Mouse (Mus musculus) spleen, adult 2 months (tissue): ENCODE results near the gene D10Wsu102e. TPM values are rescaled to one million over a fixed set of nuclear protein-coding genes. Genes with fewer than 3 reads are reported as not detected.
A peak's percentile ranks its signal among the peaks of the same experiment; 100 is the strongest.
"Not testable (repeated sequence)": the region's sequence is repeated elsewhere in the genome, so short reads cannot be mapped to it uniquely, and the experiment has no call there.

ENCODE experiments used
- DNase-seq, 2 experiments: peaks; one replicate each; pipeline versions ENCODE4 v3.0.0 to v3.0.0-alpha.2; 2012 to 2021; ENCODE audit warnings: low spot score in 2 of 2, low read depth in 1 of 2
- H3K27ac ChIP-seq: fragments of 200-500 bp; 2 replicates; pipeline ENCODE4 v1.5.1; 2012; ENCODE audit warnings: low read length, inconsistent platforms; ENCODE audit not compliant: insufficient read depth
- H3K27me3 ChIP-seq: fragments of 200-500 bp; 2 replicates; pipeline ENCODE4 v1.6.1; 2012; ENCODE audit warnings: mild to moderate bottlenecking, moderate library complexity, low read length, inconsistent platforms; ENCODE audit not compliant: control insufficient read depth, insufficient read depth
- H3K36me3 ChIP-seq: fragments of 200-500 bp; 2 replicates; pipeline ENCODE4 v1.6.1; 2012; ENCODE audit warnings: mild to moderate bottlenecking, low read length, inconsistent platforms; ENCODE audit not compliant: control insufficient read depth, insufficient read depth
- H3K4me1 ChIP-seq: fragments of 200-500 bp; 2 replicates; pipeline ENCODE4 v1.6.1; 2011; ENCODE audit warnings: inconsistent platforms; ENCODE audit not compliant: control insufficient read depth, insufficient read depth, insufficient read length
- H3K4me3 ChIP-seq: fragments of 200-500 bp; 2 replicates; pipeline ENCODE4 v1.5.1; 2011; ENCODE audit warnings: mild to moderate bottlenecking, inconsistent platforms; ENCODE audit not compliant: insufficient read depth, insufficient read length; ENCODE audit errors: extremely low read depth
- CTCF ChIP-seq: fragments of 200-500 bp; IDR thresholded peaks from 2 replicates; pipeline ENCODE4 v1.5.1; 2011; ENCODE audit warnings: mild to moderate bottlenecking, inconsistent platforms; ENCODE audit not compliant: insufficient read depth, insufficient read length, insufficient replicate concordance; ENCODE audit errors: extremely low read depth
- POLR2A ChIP-seq: fragments of 200-500 bp; IDR thresholded peaks from 2 replicates; pipeline ENCODE4 v1.6.1; 2011; ENCODE audit warnings: low read depth, low read length, inconsistent platforms
- WGBS: fragments of 180-500 bp; shearing (Covaris S2); methylation state at CpG from one replicate; pipeline ENCODE4 v1.1.7; 2018; 5-methylcytosine and 5-hydroxymethylcytosine counted together
- polyA plus RNA-seq: library from polyadenylated mRNA; depleted of rRNA; stranded (reverse); fragments of >200 nt; gene quantifications from 2 replicates; pipeline ENCODE4 v1.2.3, GENCODE M21; 2012

The D10Wsu102e gene
- polyA plus RNA-seq, 1 experiment, result 0.29 TPM

- H3K4me1 ChIP-seq, result no peaks in the 10 kb centered on the region
- no peak overlapping the region for H3K4me3 ChIP-seq
- no peaks in the 10 kb centered on the region for H3K36me3 ChIP-seq
- WGBS, result 85% methylated on average over 12 of the region's 12 CpGs
- TF ChIP-seq POLR2A (no peak), CTCF (no peak)
- H3K27me3 ChIP-seq, result no peaks in the 10 kb centered on the region
- no peak overlapping the region for H3K27ac ChIP-seq
- DNase-seq, result no peak
Measured at GRCm38 (mm10) chr10:83356416-83356815, 3.6 kb upstream of the D10Wsu102e start.

- Histone ChIP-seq H3K27ac (0 out of 2 replicates have a peak overlapping the region, but pooled peaks have one; percentile 10), H3K4me3 (peak overlapping the region; percentile 43; the same call in 1 of the 2 replicates), H3K4me1 (no peaks in the 10 kb centered on the region), H3K27me3 (no peaks in the 10 kb centered on the region), H3K36me3 (peaks cover 7% of the 10 kb centered on the region)
- 87% methylated on average over 4 of the region's 4 CpGs for WGBS
- no peak for TF ChIP-seq POLR2A
- no peak for TF ChIP-seq CTCF
- DNase-seq, result no peak
Measured at GRCm38 (mm10) chr10:83359451-83359850, 570 bp upstream of the D10Wsu102e start.

GRCm38 (mm10) chr10:83360356-83360755, 335 bp downstream of the D10Wsu102e start:
- DNase-seq, result peak in 1 of 2 experiments; percentile 23
- Histone ChIP-seq H3K4me3 (peak overlapping the region; percentile 97), H3K27ac (peak overlapping the region; percentile 51), H3K4me1 (no peaks in the 10 kb centered on the region), H3K36me3 (peaks cover 10% of the 10 kb centered on the region), H3K27me3 (no peaks in the 10 kb centered on the region)
- WGBS, result under 1% methylated on average over 40 of the region's 40 CpGs
- no peak for TF ChIP-seq POLR2A
- TF ChIP-seq CTCF, result no peak

- peaks cover 22% of the 10 kb centered on the region for H3K36me3 ChIP-seq
- TF ChIP-seq POLR2A (no peak), CTCF (peak; percentile 2; the same call in 1 of the 2 replicates)
- 52% methylated on average over 5 of the region's 5 CpGs for WGBS
- H3K4me3 ChIP-seq, result no peak overlapping the region
- H3K27me3 ChIP-seq, result no peaks in the 10 kb centered on the region
- no peak overlapping the region for H3K27ac ChIP-seq
- no peak for DNase-seq
- no peaks in the 10 kb centered on the region for H3K4me1 ChIP-seq
Measured at GRCm38 (mm10) chr10:83361643-83362382, 1.8 kb downstream of the D10Wsu102e start.

GRCm38 (mm10) chr10:83363451-83363850, 3.4 kb downstream of the D10Wsu102e start:
- Histone ChIP-seq H3K4me1 (no peaks in the 10 kb centered on the region), H3K27ac (no peak overlapping the region), H3K4me3 (no peak overlapping the region), H3K36me3 (peaks cover 32% of the 10 kb centered on the region), H3K27me3 (no peaks in the 10 kb centered on the region)
- no peak for DNase-seq
- 92% methylated on average over 8 of the region's 8 CpGs for WGBS
- no peak for TF ChIP-seq CTCF
- TF ChIP-seq POLR2A, result no peak

GRCm38 (mm10) chr10:83368918-83369317, 8.9 kb downstream of the D10Wsu102e start:
- H3K4me1 ChIP-seq, result no peaks in the 10 kb centered on the region
- TF ChIP-seq CTCF (no peak), POLR2A (no peak)
- no peaks in the 10 kb centered on the region for H3K27me3 ChIP-seq
- no peak for DNase-seq
- H3K4me3 ChIP-seq, result no peak overlapping the region
- peaks cover 34% of the 10 kb centered on the region for H3K36me3 ChIP-seq
- no peak overlapping the region for H3K27ac ChIP-seq
- 91% methylated on average over 5 of the region's 5 CpGs for WGBS

- TF ChIP-seq POLR2A (no peak), CTCF (no peak)
- WGBS, result 94% methylated on average over 3 of the region's 3 CpGs
- peaks cover 4% of the 10 kb centered on the region for H3K36me3 ChIP-seq
Measured at GRCm38 (mm10) chr10:83374045-83374656, 14.1 kb downstream of the D10Wsu102e start.

GRCm38 (mm10) chr10:83375458-83375857, 15.4 kb downstream of the D10Wsu102e start:
- DNase-seq, result not testable (repeated sequence)

More at GRCm38 (mm10) chr10:83374045-83374656, 14.1 kb downstream of the D10Wsu102e start:
- DNase-seq, result no peak
- H3K27me3 ChIP-seq, result no peaks in the 10 kb centered on the region
- no peaks in the 10 kb centered on the region for H3K4me1 ChIP-seq
- no peak overlapping the region for H3K4me3 ChIP-seq
- H3K27ac ChIP-seq, result no peak overlapping the region

More at GRCm38 (mm10) chr10:83375458-83375857, 15.4 kb downstream of the D10Wsu102e start:
- not testable (repeated sequence) for H3K4me1 ChIP-seq, H3K27me3 ChIP-seq, H3K4me3 ChIP-seq, H3K36me3 ChIP-seq, H3K27ac ChIP-seq
- WGBS, result 88% methylated on average over 5 of the region's 5 CpGs
